Mouse (Mus musculus): Measurements from ENCODE around the gene Map1a.

Gene Map1a

DNA sequence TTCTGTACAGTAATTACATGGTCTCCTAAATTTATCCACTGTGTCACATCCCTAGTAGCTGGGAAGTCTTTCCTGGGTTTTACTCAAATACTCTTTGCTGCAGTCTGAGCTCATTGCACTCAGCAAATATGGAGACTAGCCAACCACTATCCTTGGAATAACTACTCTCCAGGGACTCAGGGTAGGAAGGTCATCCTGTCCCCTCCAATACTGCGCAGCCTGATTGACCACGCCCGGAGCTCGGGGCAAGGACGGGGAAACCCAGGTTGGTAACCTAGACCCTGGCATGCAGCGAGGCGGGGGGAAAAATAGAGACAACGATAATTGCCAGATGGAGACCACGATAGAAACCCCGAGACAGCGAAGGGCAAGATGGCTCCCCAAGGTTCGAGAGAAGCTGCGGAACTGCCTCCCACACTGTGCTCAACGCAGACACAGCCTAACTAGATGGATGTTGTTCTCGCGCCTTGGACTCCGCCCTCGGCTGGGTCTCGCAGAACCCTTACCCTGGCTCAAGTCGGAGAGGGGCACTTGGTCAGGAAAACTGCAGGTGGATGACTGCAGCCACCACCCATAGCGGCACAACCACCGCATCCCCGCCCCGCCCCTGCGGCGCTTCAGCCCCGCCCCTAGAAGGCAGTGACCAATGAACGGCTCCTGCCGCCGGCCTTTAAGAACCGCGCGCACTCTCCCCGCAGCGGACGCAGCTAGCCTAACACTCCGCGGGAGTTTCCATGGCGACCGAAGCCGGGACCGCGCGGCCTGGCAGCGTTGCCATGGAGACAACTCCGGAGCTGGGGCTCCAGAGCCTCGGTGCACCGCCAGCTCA, at the start of gene Map1a:
Map1a (plus strand) TSS at position 700 of the 829 bp plus-strand sequence.
- DNase-seq: peak; percentile 98

DNA sequence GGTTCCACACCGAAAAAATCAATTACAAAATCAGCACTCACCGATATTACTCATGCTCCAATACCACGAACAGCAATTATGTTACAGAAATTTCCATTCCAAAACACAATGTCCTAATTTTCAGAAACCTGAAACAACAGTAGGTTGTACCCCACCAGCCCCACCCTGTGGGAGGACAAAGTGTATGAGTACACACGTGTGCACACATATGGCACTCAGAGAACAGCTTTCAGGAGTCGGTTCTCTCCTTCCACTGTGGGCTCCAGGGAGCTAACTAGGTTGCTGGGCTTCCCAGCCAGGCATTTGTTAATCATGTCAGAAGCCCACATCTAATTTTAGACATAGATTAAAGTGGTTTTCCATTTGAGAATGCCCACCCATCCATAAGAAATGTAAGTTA, 45.3 kb upstream of the Map1a start:
- DNase-seq: no peak

DNA sequence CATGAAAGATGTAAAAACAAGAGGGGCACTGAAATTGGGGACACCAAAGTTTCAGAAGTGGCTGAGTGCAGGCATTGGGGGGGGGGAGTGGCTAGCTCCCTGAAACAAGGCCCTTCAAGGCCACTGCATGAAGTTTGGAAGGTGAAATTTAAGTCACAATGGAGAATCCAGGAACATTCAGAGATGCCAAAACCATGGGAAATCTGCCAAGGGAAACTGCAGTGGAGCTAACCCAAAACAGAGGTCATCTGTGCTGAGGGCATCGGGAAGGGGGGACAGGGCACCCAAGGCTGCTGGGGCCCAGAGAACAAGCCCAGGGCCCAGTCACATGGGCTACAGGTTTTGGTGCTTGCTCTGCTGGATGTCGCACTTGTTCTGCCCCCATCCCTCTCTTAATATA, 39.6 kb upstream of the Map1a start:
- no peak for DNase-seq

DNA sequence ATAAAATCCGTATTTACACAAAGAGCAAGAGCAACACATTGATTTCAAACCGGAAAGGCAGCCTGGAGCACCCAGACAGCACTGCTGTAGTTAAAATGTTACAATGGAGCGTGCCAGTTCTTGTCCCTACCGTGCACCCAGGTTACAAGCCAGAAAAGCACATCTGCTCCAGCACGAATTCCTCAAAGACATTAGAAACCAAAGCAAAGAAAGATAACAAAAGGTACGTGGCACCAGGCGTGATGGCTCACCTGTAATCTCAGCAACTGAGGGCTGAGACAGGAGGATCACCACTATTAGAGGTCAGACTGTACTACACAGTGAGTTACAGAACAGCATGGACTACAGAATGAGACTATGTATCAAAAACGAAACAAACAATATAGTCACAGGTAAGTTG, 21.0 kb upstream of the Map1a start:
- DNase-seq: no peak

DNA sequence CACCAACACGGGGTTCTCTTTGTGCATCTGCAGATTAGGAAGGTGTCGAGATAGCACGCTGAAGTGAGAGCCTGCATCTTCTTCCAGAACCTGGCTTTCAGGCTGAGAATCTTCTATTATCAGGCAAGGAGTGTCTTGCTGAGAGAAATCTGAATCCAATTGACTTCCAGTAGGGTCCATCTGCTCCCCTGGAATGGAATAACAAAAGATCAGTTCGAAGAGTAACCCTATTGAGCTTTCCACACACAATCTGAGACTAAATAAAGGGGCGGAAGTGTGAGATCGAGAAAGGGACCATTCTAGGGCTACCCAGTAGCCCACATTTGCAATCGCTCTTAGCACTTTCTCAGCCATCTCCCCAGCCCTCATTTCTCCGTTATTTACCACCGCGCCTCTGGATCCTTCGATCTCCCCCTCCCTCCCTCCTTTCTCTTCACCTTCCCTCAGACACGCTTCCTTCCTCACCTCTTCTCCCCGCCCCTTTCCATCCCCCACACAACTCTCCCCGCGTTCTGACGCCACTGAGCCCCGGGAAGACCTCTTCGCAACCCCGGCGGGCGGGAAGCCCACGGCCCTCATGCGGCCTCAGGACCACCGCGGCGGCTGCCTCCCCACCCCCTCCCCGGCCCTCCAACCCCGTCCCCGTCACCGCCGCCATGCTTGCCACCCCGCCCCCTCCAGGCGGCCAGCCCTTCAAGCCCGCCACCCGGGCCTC, 18.7 kb upstream of the Map1a start:
- DNase-seq: peak in 1 of 2 experiments; percentile 20

DNA sequence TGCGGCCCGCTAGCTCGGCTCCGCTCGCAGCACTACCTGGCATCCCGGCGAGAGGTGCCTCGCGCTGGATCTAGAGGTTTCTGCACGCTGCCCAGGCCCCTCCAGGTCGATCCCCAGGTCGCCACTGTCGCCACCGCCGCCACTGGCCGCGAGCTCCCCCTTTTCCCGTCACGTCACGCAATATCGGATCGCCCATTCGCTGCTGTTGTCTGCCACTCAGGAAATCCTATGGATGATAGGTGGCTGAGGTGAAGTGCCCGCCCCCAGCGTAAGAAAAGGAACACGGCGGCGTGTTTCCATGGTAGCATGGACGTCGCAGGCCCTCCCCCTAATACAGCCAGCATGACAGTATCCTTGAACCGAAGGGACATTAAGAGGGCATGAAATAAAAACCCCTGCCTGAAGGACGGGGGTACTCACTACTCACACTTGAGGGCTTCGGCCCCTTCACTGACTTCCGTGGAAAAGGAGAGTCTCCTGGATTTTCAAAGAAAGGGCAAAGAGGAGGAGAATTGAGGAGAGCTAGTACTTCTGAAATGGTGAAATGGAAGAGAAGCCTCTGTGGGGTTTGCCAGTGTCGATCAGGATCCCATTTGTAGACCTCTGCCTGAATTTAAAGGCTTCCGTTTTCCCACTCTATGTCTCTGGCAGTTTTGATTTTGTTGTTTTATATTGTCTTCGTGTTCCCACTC, 18.0 kb upstream of the Map1a start, which contains the start of gene Trp53bp1:
Trp53bp1 (minus strand) TSS at position 172 of the 692 bp plus-strand sequence.
- DNase-seq: peak; percentile 93 to 96

DNA sequence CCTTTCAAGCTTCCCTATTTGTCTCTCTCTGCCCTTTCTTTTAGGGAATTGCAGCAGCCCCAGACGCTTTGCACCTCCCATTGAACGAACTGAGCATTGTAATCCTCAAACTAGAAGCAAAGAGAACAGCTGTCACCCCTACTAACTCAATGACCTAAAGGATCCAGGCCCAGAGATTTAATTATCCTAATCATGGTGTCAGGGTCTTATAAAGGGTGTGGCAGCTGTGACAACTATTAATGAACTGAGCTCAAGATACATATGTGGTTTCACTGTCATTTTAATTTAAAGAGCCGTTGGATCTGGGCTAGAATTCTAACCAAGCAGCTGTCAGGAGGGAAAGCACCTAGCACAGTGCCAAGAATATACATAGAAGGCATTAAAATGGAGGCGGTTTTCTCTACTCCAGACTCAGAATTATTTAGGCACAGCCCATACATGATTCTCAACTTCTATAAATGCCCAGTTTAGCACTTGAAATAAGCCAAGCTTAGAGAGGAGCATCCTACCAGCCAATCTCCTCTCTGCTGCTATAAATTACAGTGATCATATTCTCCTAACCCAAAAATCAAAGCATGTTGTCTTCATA, 17.4 kb upstream of the Map1a start:
- no peak for DNase-seq

DNA sequence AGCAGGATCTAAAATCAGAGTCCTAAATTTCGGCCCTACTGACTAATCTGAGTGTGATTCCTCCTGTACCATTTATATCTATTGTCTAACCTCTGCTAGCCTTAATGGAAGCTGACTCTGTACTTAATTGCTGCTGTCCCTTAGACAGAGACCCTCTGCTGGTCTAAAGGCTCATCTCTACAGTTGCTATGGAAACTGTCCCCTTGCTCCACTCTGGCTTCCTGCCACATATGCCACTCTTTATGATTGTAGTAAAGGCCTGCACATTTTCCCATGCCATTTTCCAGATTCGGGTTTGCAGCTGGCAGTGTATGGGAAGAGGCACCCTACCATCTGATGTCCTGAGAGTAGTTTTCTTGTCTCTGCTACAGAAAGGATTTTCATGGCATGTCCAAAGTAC, 1.6 kb upstream of the Map1a start:
- DNase-seq: no peak

DNA sequence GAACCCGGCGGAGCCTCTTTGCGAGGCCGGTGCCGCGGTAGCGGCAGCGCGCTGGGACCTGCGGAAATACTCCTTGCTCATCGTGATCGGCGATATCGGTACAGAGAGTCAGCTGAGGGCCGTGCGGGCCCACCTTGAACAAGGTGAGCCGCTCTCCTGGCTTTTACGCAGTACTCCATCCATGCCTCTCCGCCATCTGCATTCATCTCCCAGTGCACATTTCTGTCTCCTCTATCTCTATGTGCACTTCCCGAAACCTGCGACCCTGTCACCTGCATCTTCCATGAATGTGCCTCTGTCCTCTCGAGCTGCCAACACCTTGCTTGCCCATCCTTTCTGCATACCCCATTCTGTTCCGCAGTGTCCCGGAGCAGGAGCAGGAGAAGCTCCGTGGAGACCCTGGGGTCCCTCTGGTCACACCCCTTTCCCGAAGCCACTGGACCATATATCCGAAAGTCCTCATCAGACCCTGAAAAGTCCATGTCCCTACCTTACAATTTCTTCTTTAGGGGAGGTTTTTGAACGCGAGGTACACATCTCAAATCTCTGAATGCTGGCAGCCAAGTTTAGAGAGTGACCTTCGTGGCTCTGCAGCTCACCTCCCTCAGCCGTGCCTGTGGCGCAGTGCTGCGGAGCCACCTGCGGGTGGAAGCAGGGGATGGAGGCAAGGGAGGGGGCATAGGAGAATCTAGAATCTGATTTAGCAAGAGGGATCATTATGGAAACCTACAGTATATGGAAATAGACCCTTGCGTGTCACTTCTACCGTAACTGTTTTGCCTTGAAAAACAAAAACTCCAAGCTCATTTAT, 535 bp downstream of the Map1a start:
- peak in 1 of 2 experiments; percentile 25 for DNase-seq

DNA sequence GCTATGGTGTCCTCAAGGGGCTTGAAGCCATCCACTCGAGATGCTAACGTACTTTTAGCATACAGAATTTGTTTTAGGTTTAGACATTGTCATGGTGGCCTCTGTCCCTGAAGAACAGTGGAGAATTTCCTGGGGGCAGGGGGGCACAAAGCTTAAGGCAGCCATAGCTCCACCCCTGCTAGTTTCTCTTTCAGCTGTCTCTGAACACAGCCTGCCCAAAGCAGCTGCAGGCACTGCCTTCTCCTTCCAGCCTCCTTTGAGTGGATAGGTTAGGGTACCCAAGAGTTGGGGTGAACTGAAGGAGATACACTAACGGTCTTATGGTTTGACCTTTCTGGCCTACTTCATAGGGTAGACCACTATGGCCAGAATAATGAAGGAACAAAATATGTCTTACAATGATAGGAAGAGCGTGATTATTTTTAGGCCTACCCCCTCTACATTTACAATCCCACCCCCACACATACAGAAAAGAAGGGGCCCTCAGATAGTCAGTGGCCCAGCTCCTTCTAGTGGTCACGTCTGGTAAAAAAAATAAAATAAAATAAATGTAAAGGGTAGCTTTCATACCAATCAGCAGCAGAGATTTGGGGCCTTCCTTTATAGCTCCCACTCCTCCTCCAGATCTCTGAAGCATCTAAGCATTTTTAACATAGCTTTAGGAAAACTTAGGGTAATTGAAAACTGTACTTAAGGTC, 3.1 kb downstream of the Map1a start:
- DNase-seq: no peak

DNA sequence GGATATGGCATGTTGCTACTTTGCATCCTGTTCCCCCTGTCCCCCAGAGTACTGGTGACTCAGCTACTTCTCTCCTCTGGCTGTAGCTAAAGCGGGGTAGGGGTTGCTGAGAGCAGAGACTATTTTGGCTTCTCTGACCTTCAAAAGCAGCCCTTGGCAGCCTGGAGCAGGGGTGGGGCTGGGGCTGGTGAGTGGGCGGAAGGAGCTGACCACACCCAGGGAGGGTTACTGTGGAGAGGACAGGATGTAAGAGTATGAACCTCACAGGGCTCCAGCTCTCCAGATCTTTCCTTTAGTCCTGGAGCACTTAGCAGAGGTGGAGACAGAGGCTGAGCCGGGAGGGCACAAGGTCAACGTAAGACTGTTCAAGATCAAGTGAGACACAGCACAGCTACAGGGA, 4.8 kb downstream of the Map1a start:
- peak; percentile 54 to 66 for DNase-seq

DNA sequence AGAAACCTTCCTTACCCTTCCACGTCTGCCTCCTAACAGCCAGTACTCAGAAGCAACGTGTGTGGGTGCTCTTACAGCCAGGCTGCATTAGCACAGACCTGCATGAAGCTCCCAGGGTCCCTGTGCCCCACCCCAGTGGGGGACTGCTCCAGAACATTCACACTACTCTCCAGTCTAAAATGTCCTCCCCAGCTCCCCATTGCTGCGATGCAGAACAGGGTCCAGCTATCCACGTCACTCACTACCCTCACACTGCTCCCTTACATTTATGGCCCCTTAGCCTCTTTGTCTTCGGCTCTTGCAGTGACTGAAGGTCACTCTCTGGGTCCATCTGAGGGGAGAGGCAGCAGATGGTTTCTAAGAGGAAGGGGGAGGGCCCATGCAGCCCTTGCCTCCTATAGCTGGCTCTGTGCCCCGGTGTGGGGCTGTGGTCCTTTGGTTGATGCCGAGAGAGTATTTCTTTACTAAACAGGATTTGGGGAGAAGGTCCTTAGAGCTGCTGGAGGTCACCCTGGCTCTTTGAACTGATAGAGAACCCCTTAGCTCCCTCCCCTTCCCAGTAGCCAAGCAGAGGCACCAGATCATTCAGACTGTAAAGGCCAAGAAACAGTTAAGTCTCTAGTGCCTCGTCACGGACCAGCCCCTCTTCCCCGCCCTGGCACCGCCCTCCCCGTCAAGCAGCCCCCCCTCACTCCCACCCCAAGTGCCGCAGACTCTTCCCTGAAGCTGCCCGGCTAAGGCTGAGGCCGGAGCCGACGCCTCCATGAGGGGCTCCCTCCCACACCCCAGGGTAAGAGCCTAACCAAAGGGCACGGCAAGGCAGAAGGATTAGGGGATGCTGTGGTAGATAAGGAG, 5.6 kb downstream of the Map1a start:
- DNase-seq: peak; percentile 76 to 81

DNA sequence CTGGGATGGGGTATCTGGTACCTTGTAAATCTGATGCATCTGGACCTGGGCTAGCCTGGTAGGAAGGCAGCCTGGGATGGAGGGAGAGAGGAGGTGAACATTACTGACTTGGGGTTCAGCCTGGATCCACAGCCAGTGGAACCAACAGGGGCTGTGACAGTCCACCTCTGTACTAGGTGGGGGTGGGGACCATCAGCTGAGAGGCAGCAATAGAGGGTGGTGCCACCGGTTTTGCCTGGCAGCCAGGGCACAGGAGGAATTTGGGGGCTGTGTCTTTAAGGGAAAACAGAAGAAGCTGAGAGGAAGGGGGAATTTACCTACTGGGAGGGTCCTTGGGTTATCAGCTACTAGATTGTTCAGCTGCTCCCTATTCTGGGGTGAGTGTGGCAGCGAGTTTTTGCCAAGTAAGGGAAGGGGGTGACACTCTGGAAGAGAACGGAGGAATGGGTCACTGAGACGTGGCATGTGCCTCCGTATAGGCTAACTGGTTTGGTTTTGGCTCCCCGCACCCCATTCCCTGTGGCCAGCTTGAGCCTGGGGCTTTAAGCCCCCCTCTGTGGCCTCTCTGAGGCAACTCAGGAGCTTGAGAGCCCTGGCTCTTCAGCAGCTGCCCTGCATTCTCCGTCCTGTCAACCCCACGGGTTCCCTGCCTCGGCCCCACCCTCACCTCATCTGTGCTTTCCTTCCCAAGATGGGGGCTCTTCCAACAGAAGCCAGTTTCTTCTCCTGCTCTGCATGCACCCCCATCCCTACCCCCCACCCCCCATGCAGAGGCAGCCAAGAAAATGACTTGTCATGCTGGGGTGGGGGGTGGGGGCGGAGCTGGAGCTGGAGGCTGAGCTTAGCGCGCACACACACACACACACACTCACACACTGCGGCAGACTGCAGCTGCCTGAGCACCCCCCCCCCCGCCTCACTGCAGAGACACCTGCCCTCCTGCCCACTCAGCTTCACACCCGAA, 6.5 kb downstream of the Map1a start:
- DNase-seq: peak; percentile 56 to 60

DNA sequence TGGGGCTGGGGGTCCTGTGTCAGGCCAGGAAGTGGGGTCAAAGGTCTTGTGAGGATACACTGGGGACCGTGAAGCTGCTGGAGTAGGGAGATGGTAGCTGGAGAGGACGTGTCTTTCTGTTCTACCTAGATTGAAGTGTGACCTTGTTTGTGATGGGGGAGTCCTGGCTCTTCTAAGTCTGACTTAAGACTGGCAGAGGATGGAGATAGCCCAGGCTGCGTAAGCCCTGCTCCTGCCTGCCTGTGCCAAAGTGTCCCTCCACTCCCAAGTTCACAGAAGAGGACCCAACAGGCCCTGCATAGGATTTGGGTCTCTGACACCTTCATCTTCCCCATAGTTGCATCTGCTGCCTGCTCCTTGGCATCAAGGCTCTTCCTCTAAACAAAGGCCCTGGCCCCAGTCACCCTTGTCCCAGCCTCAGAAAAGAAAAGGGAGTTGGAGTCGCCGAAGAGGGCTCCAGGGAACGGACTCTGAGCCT, 7.4 kb downstream of the Map1a start:
- no peak for DNase-seq

DNA sequence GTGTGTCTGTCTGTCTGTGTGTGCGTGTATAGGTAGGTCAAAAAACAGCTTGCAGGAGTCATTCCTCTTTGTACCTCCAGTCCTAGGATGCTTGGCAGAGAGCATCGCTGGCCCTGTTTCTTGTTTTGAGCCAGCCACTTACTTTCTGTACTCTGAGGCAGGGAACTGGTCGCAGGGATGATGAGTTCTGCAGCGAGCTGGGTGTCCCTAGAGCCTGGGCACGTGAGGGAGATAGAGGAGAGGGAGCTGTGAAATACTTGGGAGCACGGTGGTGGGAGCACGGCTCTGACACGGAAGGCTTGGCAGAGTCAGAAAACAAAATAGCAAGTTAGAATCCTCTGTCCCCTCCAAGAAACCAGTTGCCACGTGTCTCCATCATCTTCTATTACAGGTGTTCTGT, 8.3 kb downstream of the Map1a start:
- DNase-seq: no peak

DNA sequence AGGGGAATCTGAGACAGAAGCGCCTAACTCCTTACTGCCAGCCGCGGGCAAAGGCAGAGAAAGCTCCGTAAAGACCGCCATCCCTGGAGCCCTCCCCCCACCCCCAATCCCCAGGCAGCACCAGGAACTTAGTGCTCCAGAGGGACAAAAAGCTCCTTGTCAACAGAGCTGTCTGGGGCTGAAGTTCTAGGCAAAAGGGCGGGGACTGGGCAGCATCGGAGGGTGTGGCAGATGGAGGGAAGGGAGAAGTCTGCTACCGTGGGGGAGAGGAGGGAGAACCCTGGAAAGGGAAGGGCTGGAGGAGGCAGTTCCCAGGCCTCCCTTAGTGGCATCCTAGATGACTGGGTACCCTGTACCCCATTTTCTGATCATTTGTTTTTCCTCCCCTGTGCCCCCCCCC, 8.7 kb downstream of the Map1a start:
- no peak for DNase-seq

DNA sequence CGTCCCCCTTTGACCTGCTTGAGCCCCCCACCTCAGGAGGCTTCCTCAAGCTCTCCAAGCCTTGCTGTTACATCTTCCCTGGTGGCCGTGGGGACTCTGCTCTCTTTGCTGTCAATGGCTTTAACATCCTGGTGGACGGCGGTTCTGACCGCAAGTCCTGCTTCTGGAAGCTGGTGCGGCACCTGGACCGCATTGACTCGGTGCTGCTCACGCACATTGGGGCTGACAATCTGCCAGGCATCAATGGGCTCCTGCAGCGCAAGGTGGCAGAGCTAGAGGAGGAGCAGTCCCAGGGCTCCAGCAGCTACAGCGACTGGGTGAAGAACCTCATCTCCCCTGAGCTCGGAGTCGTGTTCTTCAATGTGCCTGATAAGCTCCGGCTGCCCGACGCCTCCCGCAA, 10.1 kb downstream of the Map1a start:
- DNase-seq: no peak

DNA sequence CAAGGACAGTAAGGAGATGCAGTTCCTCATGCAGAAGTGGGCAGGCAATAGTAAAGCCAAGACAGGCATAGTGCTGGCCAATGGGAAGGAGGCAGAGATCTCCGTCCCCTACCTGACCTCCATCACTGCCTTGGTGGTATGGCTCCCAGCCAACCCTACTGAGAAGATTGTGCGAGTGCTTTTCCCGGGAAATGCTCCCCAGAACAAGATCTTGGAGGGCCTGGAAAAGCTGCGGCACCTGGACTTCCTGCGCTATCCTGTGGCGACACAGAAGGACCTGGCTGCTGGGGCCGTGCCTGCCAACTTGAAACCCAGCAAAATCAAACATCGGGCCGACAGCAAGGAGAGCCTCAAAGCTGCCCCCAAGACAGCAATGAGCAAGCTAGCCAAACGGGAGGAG, 10.6 kb downstream of the Map1a start:
- peak; percentile 54 for DNase-seq

DNA sequence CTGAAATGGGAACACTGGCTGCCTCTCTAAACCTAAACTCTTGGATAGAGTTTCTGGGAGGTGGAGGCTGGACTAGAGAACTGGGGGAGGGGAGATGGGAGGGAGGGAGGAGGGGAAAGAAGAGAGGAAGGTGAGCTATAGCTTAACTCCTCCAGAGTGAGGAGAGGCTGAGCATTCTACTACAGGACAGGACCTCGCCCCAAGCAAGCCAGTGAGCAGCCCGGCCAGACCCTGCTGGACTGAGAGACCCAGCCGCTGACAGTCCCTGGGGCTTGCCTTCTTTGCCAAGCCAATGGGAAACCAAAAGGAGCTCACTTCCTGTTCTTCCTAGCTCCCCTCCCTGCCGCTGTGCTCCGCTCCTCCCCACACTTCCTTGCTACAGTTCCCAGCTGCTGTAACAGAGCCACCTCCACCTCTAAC, 19.6 kb downstream of the Map1a start:
- DNase-seq: no peak
